ENCODE assay signal across 18 mouse cellular contexts in genomic region chr15:88544216-88544615, GRCm38 (mm10). TPM values are rescaled to one million over a fixed set of nuclear protein-coding genes. Genes with fewer than 3 reads are reported as not detected.
"Had no signal": no experiment of that assay in that cellular context is flagged by ENCODE, and none has a peak within 500 bp of the region (broad histone marks: within the 10 kb centered on the region; RNA-seq: fewer than 3 reads in every experiment).

No protein-coding gene starts in this region.

- H3K27ac ChIP-seq: kidney, embryonic 15.5 days; limb, embryonic 13.5 days; liver, embryonic 13.5 days; lung, embryonic 15.5 days; midbrain, embryonic 13.5 days; neural tube, embryonic 12.5 days had no signal

- H3K36me3 ChIP-seq: kidney, embryonic 15.5 days; limb, embryonic 13.5 days; liver, embryonic 13.5 days; lung, embryonic 15.5 days; midbrain, embryonic 13.5 days; neural tube, embryonic 12.5 days had no signal

- H3K9me3 ChIP-seq: kidney, embryonic 15.5 days; limb, embryonic 13.5 days; liver, embryonic 13.5 days; lung, embryonic 15.5 days; midbrain, embryonic 13.5 days; neural tube, embryonic 12.5 days had no signal

- DNase-seq: kidney, adult 2 months; kidney, postnatal 25 days; liver, embryonic 13.5 days; liver, postnatal 0 days; thymus, adult 2 months; thymus, postnatal 25 days had no signal

- H3K9ac ChIP-seq: kidney, embryonic 15.5 days; limb, embryonic 13.5 days; liver, embryonic 13.5 days; liver, postnatal 0 days; lung, embryonic 15.5 days; midbrain, embryonic 13.5 days; neural tube, embryonic 12.5 days had no signal

- H3K27me3 ChIP-seq: kidney, embryonic 15.5 days; limb, embryonic 13.5 days; liver, embryonic 13.5 days; lung, embryonic 15.5 days; midbrain, embryonic 13.5 days; neural tube, embryonic 12.5 days had no signal

- ATAC-seq: liver, postnatal 0 days; midbrain, embryonic 13.5 days had no signal

- H3K4me3 ChIP-seq: kidney, embryonic 15.5 days; limb, embryonic 13.5 days; liver, embryonic 13.5 days; lung, embryonic 15.5 days; midbrain, embryonic 13.5 days; neural tube, embryonic 12.5 days had no signal

- H3K4me2 ChIP-seq: kidney, embryonic 15.5 days; limb, embryonic 13.5 days; liver, embryonic 13.5 days; lung, embryonic 15.5 days; midbrain, embryonic 13.5 days; neural tube, embryonic 12.5 days had no signal

- H3K4me1 ChIP-seq: kidney, embryonic 15.5 days; limb, embryonic 13.5 days; liver, embryonic 13.5 days; lung, embryonic 15.5 days; midbrain, embryonic 13.5 days; neural tube, embryonic 12.5 days had no signal

RNA-seq across cellular contexts. Expression of gene Zdhhc25, which starts 55.9 kb away (rescaled TPM):
- total RNA-seq: layer of hippocampus, postnatal 25 days; left cerebral cortex, adult 8-10 months; left cerebral cortex, postnatal 36 days; megakaryocyte progenitor cell, adult 5-6 weeks; monocyte, adult 5-6 weeks; neutrophil, adult 5-6 weeks had no signal
- polyA plus RNA-seq: kidney, adult 2 months; kidney, embryonic 15.5 days; limb, embryonic 13.5 days; liver, embryonic 13.5 days; liver, postnatal 0 days; lung, embryonic 15.5 days; midbrain, embryonic 13.5 days; neural tube, embryonic 12.5 days; stomach, embryonic 14.5 days; thymus, adult 2 months had no signal
